Mouse (Mus musculus) heart, embryonic 16.5 days (tissue): ENCODE data around the gene Col6a4. TPM values are rescaled to one million over a fixed set of nuclear protein-coding genes. Genes with fewer than 3 reads are reported as not detected.

Source experiments
- ATAC-seq: fragments of 200-750 bp; cut with Nextera tagmentation; replicated peaks from 2 replicates; pipeline ENCODE4 v1.8.0; 2017; ENCODE audit warnings: moderate number of reproducible peaks; ENCODE audit not compliant: insufficient read depth, low FRiP score; ENCODE audit errors: extremely low read depth
- H3K27ac ChIP-seq: fragments of 300-500 bp; sonication (generic); 2 replicates; pipeline ENCODE4 v1.5.1; 2014; ENCODE audit warnings: mild to moderate bottlenecking, low read length, control low read depth, moderate library complexity
- H3K27me3 ChIP-seq: fragments of 300-500 bp; sonication (generic); 2 replicates; pipeline ENCODE4 v1.6.1; 2014; ENCODE audit warnings: low read length, mixed read lengths; ENCODE audit not compliant: control insufficient read depth, insufficient read depth
- H3K36me3 ChIP-seq: fragments of 300-500 bp; sonication (generic); 2 replicates; pipeline ENCODE4 v1.6.1; 2014; ENCODE audit not compliant: control insufficient read depth, insufficient read depth
- H3K4me1 ChIP-seq: fragments of 300-500 bp; sonication (generic); 2 replicates; pipeline ENCODE4 v1.6.1; 2014; ENCODE audit warnings: low read length, mixed read lengths; ENCODE audit not compliant: control insufficient read depth, insufficient read depth
- H3K4me2 ChIP-seq: fragments of 300-500 bp; sonication (generic); 2 replicates; pipeline ENCODE4 v1.6.1; 2014; ENCODE audit warnings: low read depth, mild to moderate bottlenecking, control low read depth, low read length
- H3K4me3 ChIP-seq: fragments of 300-500 bp; sonication (generic); 2 replicates; pipeline ENCODE4 v1.5.1; 2014; ENCODE audit warnings: mild to moderate bottlenecking, control low read depth, low read length
- H3K9ac ChIP-seq: fragments of 300-500 bp; sonication (generic); 2 replicates; pipeline ENCODE4 v1.6.1; 2014; ENCODE audit warnings: low read length, control low read depth
- H3K9me3 ChIP-seq: fragments of 300-500 bp; sonication (generic); replicated peaks from 2 replicates; pipeline ENCODE4 v1.6.1; 2016; ENCODE audit warnings: low read length; ENCODE audit not compliant: control insufficient read depth
- WGBS: fragments of 180-500 bp; shearing (Covaris S2); extraction: QIAGEN DNeasy Blood & Tissue Kit; methylation state at CpG from one replicate; pipeline ENCODE4 v1.1.7; 2014; 5-methylcytosine and 5-hydroxymethylcytosine counted together
- polyA plus RNA-seq: library from polyadenylated mRNA; unstranded; fragments of >200 nt; fragmentation: Nextera tagmentation; extraction: Ambion mirVana; gene quantifications from 2 replicates; pipeline ENCODE4 v1.2.1, GENCODE M21; 2015

Gene Col6a4
- polyA plus RNA-seq, 1 experiment from 2014 or later, result 0.32 TPM

DNA sequence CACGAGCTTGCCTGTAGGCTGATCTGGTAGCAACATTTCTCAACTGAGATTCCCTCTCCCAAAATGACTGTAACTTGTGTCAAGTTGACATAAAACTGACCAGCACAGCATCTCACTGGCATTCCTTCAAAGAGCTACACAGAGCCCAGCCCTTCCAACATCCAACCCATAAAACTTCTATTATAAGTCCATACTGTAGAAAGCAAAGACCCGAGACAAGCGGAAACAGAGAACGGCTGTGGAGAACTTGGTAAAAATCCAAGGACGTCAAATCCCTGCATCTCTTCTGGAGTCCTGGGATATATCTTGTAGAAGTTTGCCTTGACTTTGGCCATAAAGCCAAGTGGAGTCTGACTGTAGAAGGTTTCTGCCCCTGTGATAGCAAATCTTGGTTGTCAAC, 15.1 kb downstream of the Col6a4 start:
- no peaks in the 10 kb centered on the region for H3K9me3 ChIP-seq
- 72% methylated on average over 5 of the region's 5 CpGs for WGBS
- no peaks in the 10 kb centered on the region for H3K27me3 ChIP-seq
- ATAC-seq, result no peak
- no peaks in the 10 kb centered on the region for H3K4me1 ChIP-seq
- H3K4me3 ChIP-seq, result no peak overlapping the region
- H3K36me3 ChIP-seq, result no peaks in the 10 kb centered on the region
- H3K27ac ChIP-seq, result no peak overlapping the region
- H3K9ac ChIP-seq, result no peak overlapping the region
- H3K4me2 ChIP-seq, result no peak overlapping the region

DNA sequence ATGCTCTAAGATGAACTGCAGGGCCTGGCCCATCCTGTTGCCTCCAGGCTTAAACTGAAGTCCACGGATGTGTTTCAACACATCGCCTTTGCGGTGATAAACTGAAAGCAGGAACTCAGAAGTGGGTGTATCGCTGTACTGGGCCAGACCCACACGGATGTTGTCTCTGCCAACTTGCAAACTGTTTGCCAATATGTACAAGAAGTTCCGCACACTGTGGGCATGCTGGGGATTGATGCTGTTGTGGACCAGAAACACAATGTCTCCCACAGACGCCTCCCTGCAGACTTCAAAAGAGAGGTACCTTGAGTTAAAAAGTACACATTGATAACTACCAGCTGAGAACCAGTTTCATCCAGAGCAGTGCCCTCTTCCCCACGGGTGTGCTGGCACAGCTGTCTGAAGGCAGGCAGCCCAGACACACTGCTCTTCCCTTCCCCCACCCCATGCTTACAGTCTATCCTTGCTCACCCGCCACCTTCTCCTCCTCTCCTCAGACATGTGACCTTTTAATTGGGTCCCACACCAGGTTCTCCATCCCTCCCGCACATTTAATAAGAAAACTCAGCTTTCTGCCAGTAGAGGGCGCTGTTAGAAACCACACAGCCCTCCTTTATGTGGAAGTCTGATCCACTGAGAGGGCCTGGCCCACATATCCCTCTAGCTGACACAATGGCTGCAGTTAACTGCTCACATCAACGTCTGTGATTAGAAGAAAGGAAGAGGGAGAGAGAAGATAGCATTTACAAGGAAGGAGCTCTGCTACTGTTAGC, 16.1 kb downstream of the Col6a4 start:
- H3K4me3 ChIP-seq, result no peak overlapping the region
- no peak overlapping the region for H3K4me2 ChIP-seq
- 55% methylated on average over 12 of the region's 12 CpGs for WGBS
- no peaks in the 10 kb centered on the region for H3K36me3 ChIP-seq
- no peak for ATAC-seq
- no peaks in the 10 kb centered on the region for H3K9me3 ChIP-seq
- H3K9ac ChIP-seq, result no peak overlapping the region
- H3K27me3 ChIP-seq, result no peaks in the 10 kb centered on the region
- no peak overlapping the region for H3K27ac ChIP-seq
- H3K4me1 ChIP-seq, result no peaks in the 10 kb centered on the region

DNA sequence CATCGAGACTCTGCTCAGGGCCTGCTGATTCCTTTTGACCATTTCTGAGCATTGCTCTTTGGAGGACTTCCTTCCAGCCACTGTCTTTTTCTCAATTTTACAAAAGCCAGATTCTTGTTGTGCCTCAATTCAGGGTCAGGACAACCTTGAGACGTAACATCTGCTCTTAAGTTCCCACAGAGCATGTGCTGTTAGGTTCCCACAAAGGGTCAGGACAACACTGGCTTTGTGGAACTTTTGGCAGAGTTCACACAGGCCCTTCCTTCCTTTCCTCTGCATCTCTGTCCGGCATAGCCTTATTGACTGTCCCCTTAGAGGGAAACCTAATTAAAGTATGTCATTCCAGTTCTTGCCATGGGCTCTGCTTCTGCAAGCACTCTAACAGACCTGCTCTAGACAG, 18.6 kb downstream of the Col6a4 start:
- Histone ChIP-seq H3K4me1 (no peaks in the 10 kb centered on the region), H3K4me2 (no peak overlapping the region), H3K4me3 (no peak overlapping the region), H3K27ac (no peak overlapping the region), H3K27me3 (no peaks in the 10 kb centered on the region), H3K9me3 (no peaks in the 10 kb centered on the region), H3K36me3 (no peaks in the 10 kb centered on the region), H3K9ac (no peak overlapping the region)
- no peak; the same call in 1 of the 2 replicates for ATAC-seq
- 64% methylated on average over 3 of the region's 3 CpGs for WGBS

DNA sequence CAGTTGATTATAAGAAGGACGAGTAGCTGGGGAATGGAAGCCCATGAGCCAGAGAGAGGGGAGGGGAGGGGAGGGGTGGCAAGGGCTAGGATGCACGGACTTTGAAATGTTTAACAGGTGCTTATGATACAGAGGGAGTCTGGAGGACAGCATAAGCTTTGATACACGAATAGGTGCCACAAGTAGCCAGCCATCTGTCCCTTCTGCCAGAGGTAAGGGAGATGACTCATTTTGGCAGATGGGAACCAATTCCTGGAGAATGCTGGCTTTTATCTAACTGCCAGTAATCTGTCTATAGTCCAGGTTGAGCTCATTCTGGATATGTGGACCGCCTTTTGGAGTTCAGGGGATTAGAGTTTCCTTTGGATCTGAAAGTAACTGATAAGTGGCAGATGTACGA, 20.3 kb downstream of the Col6a4 start:
- Histone ChIP-seq H3K4me3 (no peak overlapping the region), H3K27ac (no peak overlapping the region), H3K27me3 (no peaks in the 10 kb centered on the region), H3K4me2 (no peak overlapping the region), H3K9ac (no peak overlapping the region), H3K36me3 (no peaks in the 10 kb centered on the region), H3K9me3 (no peaks in the 10 kb centered on the region), H3K4me1 (no peaks in the 10 kb centered on the region)
- ATAC-seq, result no peak
- 58% methylated on average over 5 of the region's 5 CpGs for WGBS

DNA sequence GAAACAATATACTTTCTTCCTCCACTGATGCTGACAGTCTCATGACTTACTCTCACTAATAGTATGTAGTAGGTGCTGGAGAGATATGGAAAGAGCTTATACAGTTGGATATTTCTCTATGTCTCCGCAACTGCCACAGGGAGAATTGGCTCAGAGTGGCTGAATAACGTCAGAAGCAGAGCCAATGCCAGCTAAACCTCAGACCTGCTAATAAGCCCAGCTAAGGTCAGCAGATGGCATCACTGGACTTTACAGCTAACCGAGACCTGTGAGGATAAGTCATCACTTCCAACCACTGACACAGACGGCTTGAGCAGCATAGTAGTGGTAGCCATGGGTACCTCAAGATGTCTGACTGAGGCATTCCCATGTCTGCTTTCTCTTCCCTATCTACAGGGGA, 22.6 kb downstream of the Col6a4 start:
- Histone ChIP-seq H3K36me3 (no peaks in the 10 kb centered on the region), H3K27me3 (no peaks in the 10 kb centered on the region), H3K9me3 (no peaks in the 10 kb centered on the region; the same call in 1 of the 2 replicates), H3K4me1 (no peaks in the 10 kb centered on the region), H3K4me2 (no peak overlapping the region), H3K27ac (no peak overlapping the region), H3K4me3 (no peak overlapping the region), H3K9ac (no peak overlapping the region)
- no peak for ATAC-seq
- 71% methylated on average over 4 of the region's 4 CpGs for WGBS

DNA sequence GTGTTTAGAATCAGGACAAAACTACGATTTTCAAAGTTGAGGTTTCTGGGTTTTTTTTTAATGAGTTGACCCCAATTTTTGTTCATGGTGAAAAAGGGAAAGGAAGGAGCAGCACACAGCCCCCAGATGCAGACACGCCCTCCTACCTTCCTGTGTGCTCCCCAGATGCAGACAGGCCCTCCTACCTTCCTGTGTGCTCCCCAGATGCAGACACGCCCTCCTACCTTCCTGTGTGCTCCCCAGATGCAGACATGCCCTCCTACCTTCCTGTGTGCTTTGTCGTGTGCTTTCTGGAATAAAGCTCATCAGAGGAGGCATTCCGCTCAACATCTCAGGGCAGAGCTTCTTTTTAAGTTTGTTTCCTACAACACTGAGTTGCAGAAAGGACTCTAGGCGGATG, 24.9 kb downstream of the Col6a4 start:
- no peaks in the 10 kb centered on the region for H3K27me3 ChIP-seq
- no peak for ATAC-seq
- no peak overlapping the region for H3K27ac ChIP-seq
- 63% methylated on average over 6 of the region's 6 CpGs for WGBS
- H3K9ac ChIP-seq, result no peak overlapping the region
- H3K9me3 ChIP-seq, result no peaks in the 10 kb centered on the region; the same call in 1 of the 2 replicates
- H3K36me3 ChIP-seq, result no peaks in the 10 kb centered on the region
- H3K4me3 ChIP-seq, result no peak overlapping the region
- H3K4me2 ChIP-seq, result no peak overlapping the region
- H3K4me1 ChIP-seq, result no peaks in the 10 kb centered on the region

DNA sequence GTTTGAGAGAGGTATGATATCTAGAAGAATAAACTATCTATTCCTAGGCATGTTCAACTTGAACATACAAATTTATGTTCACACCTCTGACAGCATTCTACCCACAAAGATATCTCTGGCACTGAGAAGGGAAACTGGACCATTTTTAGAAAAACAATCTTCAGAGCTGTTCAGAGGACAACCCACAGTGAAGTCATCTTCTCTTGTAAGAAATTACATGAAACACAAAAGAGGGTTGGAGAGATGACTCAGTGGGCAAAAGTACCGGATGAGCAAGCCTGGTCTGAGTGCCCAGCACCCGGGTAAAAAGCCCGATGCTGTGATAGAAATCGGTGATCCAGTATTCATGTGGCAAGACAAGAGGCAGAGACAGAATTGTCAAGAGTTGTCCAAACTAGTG, 43.1 kb downstream of the Col6a4 start:
- no peak for ATAC-seq
- H3K9me3 ChIP-seq, result no peaks in the 10 kb centered on the region
- WGBS, result 80% methylated on average over 4 of the region's 4 CpGs
- no peaks in the 10 kb centered on the region for H3K4me1 ChIP-seq
- H3K4me2 ChIP-seq, result no peak overlapping the region
- H3K9ac ChIP-seq, result no peak overlapping the region
- no peak overlapping the region for H3K4me3 ChIP-seq
- no peaks in the 10 kb centered on the region for H3K36me3 ChIP-seq
- no peak overlapping the region for H3K27ac ChIP-seq
- no peaks in the 10 kb centered on the region for H3K27me3 ChIP-seq

DNA sequence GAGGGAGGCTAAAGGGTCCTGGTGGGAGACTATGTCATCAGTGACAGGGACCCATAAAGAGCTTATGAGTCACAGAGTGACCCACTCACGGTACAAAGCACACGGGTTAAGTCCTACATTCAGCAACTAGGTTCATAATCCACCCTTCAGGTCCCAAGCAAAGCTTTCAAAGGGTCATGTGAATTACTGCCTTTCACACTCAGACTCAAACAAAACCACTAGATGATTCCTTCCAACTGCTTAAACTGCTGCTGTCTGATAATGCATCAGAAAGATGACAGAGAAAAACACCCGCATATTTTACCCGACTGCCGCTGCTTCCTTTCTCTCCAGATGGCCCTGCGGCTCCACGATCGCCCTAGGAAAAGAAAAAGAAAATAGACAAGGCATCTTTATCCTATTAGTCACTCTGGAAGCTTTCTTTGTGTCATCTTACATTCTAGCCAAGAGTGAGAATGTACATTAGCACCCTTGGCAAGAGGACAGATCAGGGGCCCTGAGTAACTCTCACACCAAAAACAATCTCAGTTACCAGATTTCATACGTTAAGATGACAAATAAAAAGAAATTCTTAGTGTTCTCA, 52.6 kb downstream of the Col6a4 start:
- no peak for ATAC-seq
- no peaks in the 10 kb centered on the region for H3K4me1 ChIP-seq
- no peaks in the 10 kb centered on the region for H3K27me3 ChIP-seq
- peaks cover 3% of the 10 kb centered on the region for H3K9me3 ChIP-seq
- no peaks in the 10 kb centered on the region for H3K36me3 ChIP-seq
- H3K4me2 ChIP-seq, result no peak overlapping the region
- H3K9ac ChIP-seq, result no peak overlapping the region
- no peak overlapping the region for H3K4me3 ChIP-seq
- H3K27ac ChIP-seq, result no peak overlapping the region
- 63% methylated on average over 9 of the region's 9 CpGs for WGBS

DNA sequence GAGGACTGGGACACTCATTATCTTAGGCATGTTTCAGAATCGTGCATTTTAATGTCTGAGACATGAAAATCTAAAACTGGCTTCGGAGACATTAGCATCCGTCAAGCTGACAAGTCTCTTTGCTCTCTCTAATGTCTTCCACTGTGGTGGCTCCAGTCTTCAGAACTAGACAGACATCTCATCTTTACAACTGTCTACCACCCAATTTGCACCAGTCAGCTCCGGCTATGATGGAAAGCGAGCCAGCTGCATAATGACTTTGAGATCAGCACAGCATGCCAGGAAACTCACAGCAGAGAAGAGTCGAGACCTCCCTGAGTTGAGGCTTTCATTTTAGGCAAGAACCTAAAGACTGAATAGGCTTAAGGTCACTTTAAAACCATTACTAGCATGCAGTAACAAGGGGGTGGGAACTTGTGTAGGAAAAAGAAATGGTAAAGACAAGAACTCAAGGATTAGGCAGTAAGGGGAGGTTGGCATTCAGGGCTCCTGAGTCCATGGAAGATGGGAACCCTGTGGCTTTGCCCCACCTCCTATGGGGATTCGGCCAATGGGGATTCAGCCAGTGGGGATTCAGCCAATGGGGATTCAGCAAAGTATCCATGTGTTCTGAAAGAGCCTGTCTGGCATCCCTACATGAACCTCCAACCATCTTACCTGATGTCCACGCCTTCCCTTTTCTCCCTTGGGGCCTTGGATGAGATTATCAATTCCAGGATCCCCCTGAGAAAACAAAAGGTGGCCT, 56.5 kb downstream of the Col6a4 start:
- H3K36me3 ChIP-seq, result no peaks in the 10 kb centered on the region
- ATAC-seq, result no peak
- no peaks in the 10 kb centered on the region for H3K4me1 ChIP-seq
- no peak overlapping the region for H3K9ac ChIP-seq
- no peak overlapping the region for H3K4me2 ChIP-seq
- no peaks in the 10 kb centered on the region for H3K27me3 ChIP-seq
- no peak overlapping the region for H3K4me3 ChIP-seq
- H3K9me3 ChIP-seq, result peaks cover 3% of the 10 kb centered on the region
- H3K27ac ChIP-seq, result no peak overlapping the region
- 64% methylated on average over 8 of the region's 8 CpGs for WGBS
